ENCODE assay signal across 9 mouse cellular contexts in genomic region chr2:167675120-167675909, GRCm38 (mm10). TPM values are rescaled to one million over a fixed set of nuclear protein-coding genes. Genes with fewer than 3 reads are reported as not detected.
DNase-seq lines count a peak whose midpoint lies in the region; TF ChIP-seq lines count a peak whose summit lies in the region.
"Had no signal": no experiment of that assay in that cellular context is flagged by ENCODE, and none has a peak within 500 bp of the region (broad histone marks: within the 10 kb centered on the region; RNA-seq: fewer than 3 reads in every experiment).

No protein-coding gene starts in this region.

- peak; percentile 59 for DNase-seq in adrenal gland, postnatal 10 days
- no peak for DNase-seq in adrenal gland, adult 8-10 months
- no peak for DNase-seq in left cerebral cortex, adult 2 months (ENCODE audit: extremely low spot score in 1 of 2, low spot score in 2 of 2)
- DNase-seq in left cerebral cortex, postnatal 14 days (ENCODE audit: low spot score in 2 of 2) = no peak
- DNase-seq in lung, postnatal 10 days = peak; percentile 74
- DNase-seq in left cerebral cortex, postnatal 4 days = no peak
- no peak for DNase-seq in urinary bladder, postnatal 25 days (ENCODE audit: low spot score)

- no peak overlapping the region for H3K4me3 ChIP-seq in left cerebral cortex, adult 2 months
- no peak overlapping the region for H3K4me3 ChIP-seq in bone marrow macrophage, adult 2 months (ENCODE audit: insufficient read depth, low read length)
- H3K4me3 ChIP-seq: midbrain, embryonic 12.5 days had no signal

- intact Hi-C loops in left cerebral cortex, adult 2 months (cut with DNase I) = loop anchor here (1.0 kb wide), 1 partner anchor 34 kb away; no protein-coding TSS in a partner anchor
- intact Hi-C loops in left cerebral cortex, postnatal 14 days (cut with DNase I) = loop anchor here (5.0 kb wide), 1 partner anchor 143 kb away; no protein-coding TSS in a partner anchor
- intact Hi-C loops in left cerebral cortex, postnatal 4 days (cut with DNase I) = loop anchor here (5.0 kb wide), 1 partner anchor 138 kb away; the partner anchor contains the start of gene Snai1

- no peaks in the 10 kb centered on the region for H3K4me1 ChIP-seq in bone marrow macrophage, adult 2 months (ENCODE audit: control insufficient read depth, insufficient read depth, low read length)

- no peak overlapping the region for H3K27ac ChIP-seq in left cerebral cortex, adult 2 months
- no peak overlapping the region for H3K27ac ChIP-seq in bone marrow macrophage, adult 2 months (ENCODE audit: insufficient read depth, low read depth, low read length)
- H3K27ac ChIP-seq: midbrain, embryonic 12.5 days had no signal

- TF ChIP-seq POLR2A in bone marrow macrophage, adult 2 months (IDR thresholded peaks at IDR 0.05; ENCODE audit: borderline replicate concordance, low read depth, low read length) = no peak

- peak; percentile 57 for TF ChIP-seq CTCF in left cerebral cortex, adult 2 months (IDR thresholded peaks at IDR 0.05)
- TF ChIP-seq CTCF in bone marrow macrophage, adult 2 months (IDR thresholded peaks at IDR 0.05; ENCODE audit: low read depth, low read length) = peak; percentile 28; the same call in 1 of the 2 replicates

RNA-seq across cellular contexts. Expression of gene Cebpb, which starts 13.4 kb away (rescaled TPM):
- total RNA-seq in adrenal gland, postnatal 10 days (2021) = 100 to 1,000 TPM; 269 to 439 TPM
- total RNA-seq in adrenal gland, adult 8-10 months (2022) = 100 to 1,000 TPM in 3 of 4 experiments, 10 to 100 TPM in 1; 91.8 to 623 (median 239) TPM
- total RNA-seq in left cerebral cortex, adult 2 months (2021) = 10 to 100 TPM; 15.1 to 19.2 TPM
- 10 to 100 TPM; 12.6 to 13.4 TPM for total RNA-seq in left cerebral cortex, postnatal 14 days (2021)
- polyA plus RNA-seq in bone marrow macrophage, adult 2 months (2012; ENCODE audit: insufficient read depth, insufficient read length, missing spikeins) = 109 and 122 TPM in 2 replicates
- 1 to 10 TPM; 3.8 to 5.5 TPM for total RNA-seq in left cerebral cortex, postnatal 4 days (2021)

RNA-seq across cellular contexts. Expression of gene Gm20431, which starts 14.0 kb away (rescaled TPM):
- 10 to 100 TPM; 16.4 to 17.5 TPM for total RNA-seq in adrenal gland, postnatal 10 days (2021)
- 10 to 100 TPM; 19.9 to 23.9 (median 22.1) TPM for total RNA-seq in adrenal gland, adult 8-10 months (2022)
- 10 to 100 TPM; 29.1 to 38.0 TPM for total RNA-seq in left cerebral cortex, adult 2 months (2021)
- total RNA-seq in left cerebral cortex, postnatal 14 days (2021) = 10 to 100 TPM; 63.3 to 65.1 TPM
- 13.5 and 19.6 TPM in 2 replicates for polyA plus RNA-seq in bone marrow macrophage, adult 2 months (2012; ENCODE audit: insufficient read depth, insufficient read length, missing spikeins)
- 10 to 100 TPM; 30.8 to 32.7 TPM for total RNA-seq in left cerebral cortex, postnatal 4 days (2021)

RNA-seq across cellular contexts. Expression of gene Tmem189, which starts 14.3 kb away (rescaled TPM):
- total RNA-seq in adrenal gland, postnatal 10 days (2021) = 10 to 100 TPM; 31.2 to 33.5 TPM
- 10 to 100 TPM; 25.5 to 32.1 (median 28.5) TPM for total RNA-seq in adrenal gland, adult 8-10 months (2022)
- total RNA-seq in left cerebral cortex, adult 2 months (2021) = 10 to 100 TPM; 42.3 to 43.0 TPM
- 10 to 100 TPM; 54.6 to 58.5 TPM for total RNA-seq in left cerebral cortex, postnatal 14 days (2021)
- polyA plus RNA-seq in bone marrow macrophage, adult 2 months (2012; ENCODE audit: insufficient read depth, insufficient read length, missing spikeins) = 129 and 138 TPM in 2 replicates
- total RNA-seq in left cerebral cortex, postnatal 4 days (2021) = 10 to 100 TPM; 37.6 to 39.2 TPM

RNA-seq across cellular contexts. Expression of gene Ube2v1, which starts 43.4 kb away (rescaled TPM):
- total RNA-seq in adrenal gland, postnatal 10 days (2021) = 100 to 1,000 TPM; 159 to 162 TPM
- 100 to 1,000 TPM; 175 to 197 (median 191) TPM for total RNA-seq in adrenal gland, adult 8-10 months (2022)
- total RNA-seq in left cerebral cortex, adult 2 months (2021) = 100 to 1,000 TPM; 244 to 274 TPM
- 100 to 1,000 TPM; 215 to 250 TPM for total RNA-seq in left cerebral cortex, postnatal 14 days (2021)
- 132 and 166 TPM in 2 replicates for polyA plus RNA-seq in bone marrow macrophage, adult 2 months (2012; ENCODE audit: insufficient read depth, insufficient read length, missing spikeins)
- 100 to 1,000 TPM; 217 TPM for total RNA-seq in left cerebral cortex, postnatal 4 days (2021)

Comparison
In these comparisons a context has a peak if more than half of its experiments do, and no peak if none do; other contexts are left out.
1. DNase-seq: peak in adrenal gland, postnatal 10 days (single experiment) and lung, postnatal 10 days (single experiment); none in adrenal gland, adult 8-10 months (single experiment), left cerebral cortex, adult 2 months (0 of 2), left cerebral cortex, postnatal 14 days (0 of 2), left cerebral cortex, postnatal 4 days (single experiment) and urinary bladder, postnatal 25 days (single experiment).
2. RNA of gene Cebpb, which starts 13.4 kb away (total RNA-seq): 269 to 439 TPM in adrenal gland, postnatal 10 days and 91.8 to 623 TPM in adrenal gland, adult 8-10 months; 15.1 to 19.2 TPM in left cerebral cortex, adult 2 months, 12.6 to 13.4 TPM in left cerebral cortex, postnatal 14 days and 3.8 to 5.5 TPM in left cerebral cortex, postnatal 4 days; every median in the first group is over 4 times any median in the second.